Mouse (Mus musculus): ENCODE measurements around the gene Vps13d. TPM values are rescaled to one million over a fixed set of nuclear protein-coding genes. Genes with fewer than 3 reads are reported as not detected.

Vps13d gene
- polyA plus RNA-seq, 1 experiment from 2014 or later: 9.2 TPM

- ATAC-seq: no peak
- 94% methylated on average over 6 of the region's 6 CpGs for WGBS
- Histone ChIP-seq H3K9me3 (ENCODE audit: control insufficient read depth, low read length) (no peaks in the 10 kb centered on the region), H3K4me3 (replicated peaks; ENCODE audit: low read length) (no peak overlapping the region), H3K9ac (replicated peaks; ENCODE audit: low read depth, low read length) (no peak overlapping the region), H3K27ac (ENCODE audit: low read length) (no peak overlapping the region), H3K4me2 (ENCODE audit: low read length) (no peak overlapping the region), H3K27me3 (replicated peaks; ENCODE audit: control insufficient read depth, insufficient read depth, low read length) (no peaks in the 10 kb centered on the region), H3K4me1 (replicated peaks; ENCODE audit: control insufficient read depth, insufficient read depth, low read length) (no peaks in the 10 kb centered on the region), H3K36me3 (ENCODE audit: control insufficient read depth, insufficient read depth) (peaks cover 17% of the 10 kb centered on the region)
Measured at GRCm38 (mm10) chr4:145041223-145041870, 153.5 kb downstream of the Vps13d start.

GRCm38 (mm10) chr4:145037631-145038416 is 157.0 kb downstream of the Vps13d start:
- H3K27me3 ChIP-seq (replicated peaks; ENCODE audit: control insufficient read depth, insufficient read depth, low read length): no peaks in the 10 kb centered on the region

GRCm38 (mm10) chr4:145037006-145037405 is 157.8 kb downstream of the Vps13d start:
- Histone ChIP-seq H3K4me3 (replicated peaks; ENCODE audit: low read length) (no peak overlapping the region), H3K27ac (ENCODE audit: low read length) (no peak overlapping the region), H3K9ac (replicated peaks; ENCODE audit: low read depth, low read length) (no peak overlapping the region), H3K9me3 (ENCODE audit: control insufficient read depth, low read length) (no peaks in the 10 kb centered on the region), H3K4me2 (ENCODE audit: low read length) (no peak overlapping the region), H3K4me1 (replicated peaks; ENCODE audit: control insufficient read depth, insufficient read depth, low read length) (no peaks in the 10 kb centered on the region), H3K36me3 (ENCODE audit: control insufficient read depth, insufficient read depth) (no peaks in the 10 kb centered on the region; the same call in 1 of the 2 replicates), H3K27me3 (replicated peaks; ENCODE audit: control insufficient read depth, insufficient read depth, low read length) (no peaks in the 10 kb centered on the region)
- 68% methylated on average over 3 of the region's 3 CpGs for WGBS
- ATAC-seq: no peak

More at GRCm38 (mm10) chr4:145037631-145038416, 157.0 kb downstream of the Vps13d start:
- no peak for ATAC-seq
- WGBS: 91% methylated on average over 5 of the region's 5 CpGs
- H3K27ac ChIP-seq (ENCODE audit: low read length): no peak overlapping the region
- no peaks in the 10 kb centered on the region for H3K9me3 ChIP-seq (ENCODE audit: control insufficient read depth, low read length)
- H3K9ac ChIP-seq (replicated peaks; ENCODE audit: low read depth, low read length): no peak overlapping the region
- no peak overlapping the region for H3K4me2 ChIP-seq (ENCODE audit: low read length)
- H3K36me3 ChIP-seq (ENCODE audit: control insufficient read depth, insufficient read depth): no peaks in the 10 kb centered on the region; the same call in none of the 2 replicates
- H3K4me1 ChIP-seq (replicated peaks; ENCODE audit: control insufficient read depth, insufficient read depth, low read length): no peaks in the 10 kb centered on the region
- H3K4me3 ChIP-seq (replicated peaks; ENCODE audit: low read length): no peak overlapping the region

GRCm38 (mm10) chr4:145035450-145035849 is 159.4 kb downstream of the Vps13d start:
- Histone ChIP-seq H3K4me3 (replicated peaks; ENCODE audit: low read length) (no peak overlapping the region), H3K9ac (replicated peaks; ENCODE audit: low read depth, low read length) (no peak overlapping the region), H3K4me2 (ENCODE audit: low read length) (no peak overlapping the region), H3K4me1 (replicated peaks; ENCODE audit: control insufficient read depth, insufficient read depth, low read length) (no peaks in the 10 kb centered on the region), H3K27me3 (replicated peaks; ENCODE audit: control insufficient read depth, insufficient read depth, low read length) (no peaks in the 10 kb centered on the region), H3K36me3 (ENCODE audit: control insufficient read depth, insufficient read depth) (no peaks in the 10 kb centered on the region; the same call in 1 of the 2 replicates), H3K27ac (ENCODE audit: low read length) (no peak overlapping the region), H3K9me3 (ENCODE audit: control insufficient read depth, low read length) (no peaks in the 10 kb centered on the region)
- 80% methylated on average over 3 of the region's 3 CpGs for WGBS
- no peak for ATAC-seq

GRCm38 (mm10) chr4:145034506-145035243 is 160.1 kb downstream of the Vps13d start:
- Histone ChIP-seq H3K27me3 (replicated peaks; ENCODE audit: control insufficient read depth, insufficient read depth, low read length) (no peaks in the 10 kb centered on the region), H3K4me1 (replicated peaks; ENCODE audit: control insufficient read depth, insufficient read depth, low read length) (no peaks in the 10 kb centered on the region), H3K4me2 (ENCODE audit: low read length) (no peak overlapping the region), H3K9ac (replicated peaks; ENCODE audit: low read depth, low read length) (no peak overlapping the region), H3K4me3 (replicated peaks; ENCODE audit: low read length) (no peak overlapping the region), H3K36me3 (ENCODE audit: control insufficient read depth, insufficient read depth) (no peaks in the 10 kb centered on the region; the same call in 1 of the 2 replicates), H3K9me3 (ENCODE audit: control insufficient read depth, low read length) (no peaks in the 10 kb centered on the region), H3K27ac (ENCODE audit: low read length) (no peak overlapping the region)
- no peak for ATAC-seq
- 16% methylated on average over 11 of the region's 11 CpGs for WGBS

GRCm38 (mm10) chr4:145033392-145033791 is 161.4 kb downstream of the Vps13d start:
- Histone ChIP-seq H3K27me3 (replicated peaks; ENCODE audit: control insufficient read depth, insufficient read depth, low read length) (no peaks in the 10 kb centered on the region), H3K36me3 (ENCODE audit: control insufficient read depth, insufficient read depth) (no peaks in the 10 kb centered on the region), H3K4me1 (replicated peaks; ENCODE audit: control insufficient read depth, insufficient read depth, low read length) (no peaks in the 10 kb centered on the region), H3K9me3 (ENCODE audit: control insufficient read depth, low read length) (no peaks in the 10 kb centered on the region), H3K4me3 (replicated peaks; ENCODE audit: low read length) (no peak overlapping the region), H3K27ac (ENCODE audit: low read length) (no peak overlapping the region), H3K4me2 (ENCODE audit: low read length) (no peak overlapping the region), H3K9ac (replicated peaks; ENCODE audit: low read depth, low read length) (no peak overlapping the region)
- ATAC-seq: no peak
- 86% methylated on average over 2 of the region's 2 CpGs for WGBS

GRCm38 (mm10) chr4:145032637-145033036 is 162.2 kb downstream of the Vps13d start:
- Histone ChIP-seq H3K27ac (ENCODE audit: low read length) (no peak overlapping the region), H3K4me1 (replicated peaks; ENCODE audit: control insufficient read depth, insufficient read depth, low read length) (no peaks in the 10 kb centered on the region), H3K9me3 (ENCODE audit: control insufficient read depth, low read length) (no peaks in the 10 kb centered on the region), H3K4me2 (ENCODE audit: low read length) (no peak overlapping the region), H3K36me3 (ENCODE audit: control insufficient read depth, insufficient read depth) (no peaks in the 10 kb centered on the region), H3K27me3 (replicated peaks; ENCODE audit: control insufficient read depth, insufficient read depth, low read length) (no peaks in the 10 kb centered on the region), H3K9ac (replicated peaks; ENCODE audit: low read depth, low read length) (no peak overlapping the region), H3K4me3 (replicated peaks; ENCODE audit: low read length) (no peak overlapping the region)
- no peak for ATAC-seq
- 59% methylated on average over 2 of the region's 2 CpGs for WGBS

- no peaks in the 10 kb centered on the region for H3K4me1 ChIP-seq (replicated peaks; ENCODE audit: control insufficient read depth, insufficient read depth, low read length)
- no peak overlapping the region for H3K4me2 ChIP-seq (ENCODE audit: low read length)
- H3K9me3 ChIP-seq (ENCODE audit: control insufficient read depth, low read length): no peaks in the 10 kb centered on the region
- no peak overlapping the region for H3K9ac ChIP-seq (replicated peaks; ENCODE audit: low read depth, low read length)
- no peaks in the 10 kb centered on the region for H3K36me3 ChIP-seq (ENCODE audit: control insufficient read depth, insufficient read depth)
- WGBS: 91% methylated on average over 4 of the region's 4 CpGs
- no peak overlapping the region for H3K27ac ChIP-seq (ENCODE audit: low read length)
- H3K27me3 ChIP-seq (replicated peaks; ENCODE audit: control insufficient read depth, insufficient read depth, low read length): no peaks in the 10 kb centered on the region
- H3K4me3 ChIP-seq (replicated peaks; ENCODE audit: low read length): no peak overlapping the region
- ATAC-seq: no peak
Measured at GRCm38 (mm10) chr4:145031510-145031909, 163.3 kb downstream of the Vps13d start.

GRCm38 (mm10) chr4:145026449-145026851 is 168.4 kb downstream of the Vps13d start:
- 79% methylated on average over 7 of the region's 7 CpGs for WGBS
- ATAC-seq: no peak
- Histone ChIP-seq H3K4me3 (replicated peaks; ENCODE audit: low read length) (no peak overlapping the region), H3K27me3 (replicated peaks; ENCODE audit: control insufficient read depth, insufficient read depth, low read length) (no peaks in the 10 kb centered on the region), H3K27ac (ENCODE audit: low read length) (no peak overlapping the region), H3K4me1 (replicated peaks; ENCODE audit: control insufficient read depth, insufficient read depth, low read length) (peaks cover 8% of the 10 kb centered on the region), H3K36me3 (ENCODE audit: control insufficient read depth, insufficient read depth) (no peaks in the 10 kb centered on the region), H3K9ac (replicated peaks; ENCODE audit: low read depth, low read length) (no peak overlapping the region), H3K9me3 (ENCODE audit: control insufficient read depth, low read length) (no peaks in the 10 kb centered on the region), H3K4me2 (ENCODE audit: low read length) (no peak overlapping the region)

All from forebrain, embryonic 16.5 days (tissue).